Mouse (Mus musculus) MEL (cell line): ENCODE results near the gene Serpina3n.

ENCODE experiments used
- BHLHE40 ChIP-seq: IDR thresholded peaks from 2 replicates; pipeline ENCODE4 v1.6.1; 2012; ENCODE audit warnings: low read depth, mild to moderate bottlenecking, inconsistent platforms, low read length, improper control_type of control experiment, borderline replicate concordance
- CHD2 ChIP-seq: IDR thresholded peaks from 2 replicates; pipeline ENCODE4 v1.6.1; 2011; ENCODE audit warnings: low read length, improper control_type of control experiment
- CTCF ChIP-seq, 3 experiments: IDR thresholded peaks in 2 of 3; conservative IDR thresholded peaks in 1 of 3; 2 replicates each; pipeline ENCODE4 v1.5.1; 2011 to 2012; ENCODE audit warnings: low read length in 3 of 3, low read depth in 2 of 3, mild to moderate bottlenecking in 2 of 3, improper control_type of control experiment in 1 of 3, inconsistent platforms in 1 of 3, mixed read lengths in 1 of 3, moderate library complexity in 1 of 3; ENCODE audit not compliant: control insufficient read depth in 1 of 3, insufficient read depth in 1 of 3, poor library complexity in 1 of 3, severe bottlenecking in 1 of 3
- ELF1 ChIP-seq: IDR thresholded peaks from 2 replicates; pipeline ENCODE4 v1.6.1; 2014; ENCODE audit warnings: low read depth, mild to moderate bottlenecking, inconsistent platforms, low read length, improper control_type of control experiment, moderate library complexity
- ETS1 ChIP-seq: IDR thresholded peaks from 2 replicates; pipeline ENCODE4 v1.6.1; 2012; ENCODE audit warnings: low read depth, mild to moderate bottlenecking, inconsistent platforms, low read length, improper control_type of control experiment, moderate library complexity
- KAT2A ChIP-seq: conservative IDR thresholded peaks from 2 replicates; pipeline ENCODE4 v1.6.1; 2012; ENCODE audit warnings: low read depth, low read length, improper control_type of control experiment, inconsistent platforms
- MXI1 ChIP-seq: IDR thresholded peaks from 2 replicates; pipeline ENCODE4 v1.6.1; 2011; ENCODE audit warnings: mild to moderate bottlenecking, low read depth, low read length, improper control_type of control experiment
- POLR2A ChIP-seq, 2 experiments: IDR thresholded peaks; 2 replicates each; pipeline ENCODE4 v1.6.1; 2011 to 2012; ENCODE audit warnings: low read length in 2 of 2, mild to moderate bottlenecking in 2 of 2, control low read depth in 1 of 2, improper control_type of control experiment in 1 of 2, low read depth in 1 of 2, moderate library complexity in 1 of 2; ENCODE audit not compliant: control insufficient read depth in 1 of 2, insufficient read depth in 1 of 2, poor library complexity in 1 of 2
- POLR2AphosphoS5 ChIP-seq: IDR thresholded peaks from 2 replicates; pipeline ENCODE4 v1.6.1; 2012; ENCODE audit warnings: low read depth, borderline replicate concordance, mild to moderate bottlenecking, inconsistent platforms, low read length, moderate library complexity, mixed read lengths
- SIN3A ChIP-seq: IDR thresholded peaks from 2 replicates; pipeline ENCODE4 v1.6.1; 2012; ENCODE audit warnings: low read length, improper control_type of control experiment, inconsistent platforms
- SMC3 ChIP-seq: IDR thresholded peaks from 2 replicates; pipeline ENCODE4 v1.6.1; 2011; ENCODE audit warnings: low read depth, low read length, improper control_type of control experiment
- TCF12 ChIP-seq: IDR thresholded peaks from 2 replicates; pipeline ENCODE4 v1.6.1; 2014; ENCODE audit warnings: low read depth, mild to moderate bottlenecking, inconsistent platforms, low read length, improper control_type of control experiment, moderate library complexity
- UBTF ChIP-seq: IDR thresholded peaks from 2 replicates; pipeline ENCODE4 v1.6.1; 2012; ENCODE audit warnings: low read depth, mild to moderate bottlenecking, inconsistent platforms, low read length, improper control_type of control experiment, moderate library complexity, borderline replicate concordance; ENCODE audit not compliant: insufficient read depth
- USF1 ChIP-seq: IDR thresholded peaks from 2 replicates; pipeline ENCODE4 v1.6.1; 2014; ENCODE audit warnings: low read depth, mild to moderate bottlenecking, inconsistent platforms, low read length, improper control_type of control experiment, moderate library complexity

DNA sequence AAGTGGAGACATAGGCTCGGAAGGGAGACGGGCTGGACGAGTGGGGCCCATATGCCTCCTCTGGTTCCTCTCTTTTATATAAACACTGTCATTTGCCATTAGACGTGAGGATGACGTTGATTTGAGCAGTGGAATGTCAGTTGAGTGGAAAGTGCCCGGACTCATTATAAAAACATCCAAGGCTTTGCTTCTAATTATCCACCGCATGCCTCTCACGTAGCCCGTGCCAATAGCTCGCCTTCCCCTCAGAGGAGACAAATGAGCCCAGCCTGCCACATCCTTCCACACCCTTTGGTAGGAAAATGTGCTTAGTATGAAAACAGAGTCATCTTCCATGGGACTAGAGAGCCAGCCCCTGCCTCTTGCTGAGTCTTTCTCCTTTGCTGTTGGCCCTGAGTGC, 24.8 kb downstream of the Serpina3n start:
- TF ChIP-seq TCF12 (no peak), UBTF (no peak), CTCF (IDR thresholded peaks at IDR 0.05 in 2 of 3, conservative IDR thresholded peaks at IDR 0.05 in 1 of 3; ENCODE audit: control insufficient read depth in 1 of 3, insufficient read depth in 1 of 3, low read depth in 2 of 3, low read length in 3 of 3, poor library complexity in 1 of 3, severe bottlenecking in 1 of 3) (no peak), POLR2AphosphoS5 (no peak), KAT2A (no peak), SIN3A (no peak), USF1 (no peak), ELF1 (no peak), POLR2A (IDR thresholded peaks at IDR 0.05; ENCODE audit: control insufficient read depth in 1 of 2, insufficient read depth in 1 of 2, low read depth in 1 of 2, low read length in 2 of 2, poor library complexity in 1 of 2) (no peak), SMC3 (no peak), BHLHE40 (no peak), MXI1 (no peak), CHD2 (no peak), ETS1 (no peak)
